Mouse (Mus musculus): ENCODE data around the gene Scmh1. TPM values are rescaled to one million over a fixed set of nuclear protein-coding genes. Genes with fewer than 3 reads are reported as not detected.

Gene Scmh1
- total and polyA plus RNA-seq, 3 experiments = 23.0 to 39.5 (median 33.6) TPM

DNA sequence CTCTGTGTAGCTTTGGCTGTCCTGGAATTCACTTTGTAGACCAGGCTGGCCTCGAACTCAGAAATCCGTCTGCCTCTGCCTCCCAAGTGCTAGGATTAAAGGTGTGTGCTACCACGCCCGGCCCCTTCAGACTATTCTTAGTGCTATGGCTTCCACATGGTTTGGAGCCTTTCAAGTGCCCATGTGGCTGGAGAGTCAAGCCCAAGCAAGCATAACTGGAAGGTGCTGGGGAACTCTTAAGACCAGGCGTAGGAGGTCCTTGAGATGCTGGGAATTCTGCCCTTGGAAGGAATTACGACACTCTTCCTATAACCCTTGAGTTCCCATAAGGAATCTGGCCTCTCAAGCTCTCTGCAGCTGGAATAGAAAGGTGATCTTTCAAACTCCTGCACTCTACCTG lies 151.5 kb downstream of the Scmh1 start:
- DNase-seq = no peak

GRCm38 (mm10) chr4:120565726-120566125 lies 160.6 kb downstream of the Scmh1 start:
- no peak for DNase-seq

GRCm38 (mm10) chr4:120568005-120568404 lies 162.9 kb downstream of the Scmh1 start:
- DNase-seq = peak; percentile 52

DNA sequence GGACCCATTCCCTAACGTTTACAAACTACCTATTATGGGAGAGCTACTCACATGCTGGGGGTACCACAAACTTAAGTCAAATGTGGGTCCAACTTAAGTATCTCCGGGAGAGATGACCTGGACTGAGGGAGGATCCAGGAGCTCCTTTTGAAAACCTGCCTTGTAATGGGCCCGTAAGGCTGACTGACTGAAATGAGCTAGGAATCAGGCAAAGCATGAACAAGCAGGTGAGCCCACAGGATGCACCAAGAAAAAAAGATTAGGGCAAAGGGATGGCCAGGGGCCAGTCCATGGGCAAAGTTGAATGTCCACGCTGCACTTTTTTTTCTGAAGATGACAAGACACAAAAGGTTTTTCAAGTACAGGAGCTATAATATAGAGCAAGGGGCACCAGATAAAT lies 163.9 kb downstream of the Scmh1 start:
- peak; percentile 20 for DNase-seq

- peak; percentile 97 for DNase-seq
Measured at GRCm38 (mm10) chr4:120569486-120570437, 164.7 kb downstream of the Scmh1 start, which contains the start of gene Ctps. Gene Ctps (minus strand): TSS chr4:120570276.

DNA sequence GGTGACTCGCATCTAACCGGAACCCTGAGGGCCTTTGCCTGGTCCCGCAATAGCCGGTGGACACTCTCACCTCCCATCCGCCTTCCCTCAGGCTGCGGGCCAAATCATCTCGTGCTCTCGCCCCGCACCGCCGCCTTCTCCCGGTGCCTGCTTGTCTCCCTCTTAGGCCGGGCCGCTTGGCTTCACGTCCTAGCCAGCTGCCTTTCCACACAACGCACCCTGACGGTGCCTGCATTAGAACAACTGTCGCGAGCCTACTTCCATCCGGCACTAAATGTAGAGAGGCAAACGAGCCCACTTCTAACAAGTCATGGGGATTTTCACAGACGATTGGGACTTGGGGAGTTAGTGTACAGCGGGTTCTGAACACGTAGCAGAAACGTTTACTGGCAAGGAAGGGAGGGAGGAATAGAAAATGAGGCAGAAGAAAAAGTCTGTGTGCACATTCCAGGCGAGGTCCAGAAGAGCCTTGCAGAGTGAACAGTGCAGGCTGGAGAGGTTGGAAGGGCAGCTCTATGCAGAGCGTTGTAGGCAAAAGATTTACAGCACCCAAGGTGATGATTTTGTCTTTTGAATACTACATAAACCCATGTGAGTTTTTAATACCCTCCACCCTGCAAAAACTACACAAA lies 165.5 kb downstream of the Scmh1 start:
- no peak for DNase-seq

GRCm38 (mm10) chr4:120571070-120571464 lies 166.0 kb downstream of the Scmh1 start:
- DNase-seq = no peak

- no peak for DNase-seq
Measured at GRCm38 (mm10) chr4:120571691-120572090, 166.6 kb downstream of the Scmh1 start.

Other genes with a start within 250 kb of the Scmh1 start
- gene Edn2, start 244.1 kb upstream of the Scmh1 start, total RNA-seq (2021) = not detected
- not detected in 2 replicates for gene Edn2, start 244.1 kb upstream of the Scmh1 start, polyA plus RNA-seq (2012; rRNA removed)
- gene Foxo6, start 117.9 kb upstream of the Scmh1 start, total RNA-seq (2021) = 1 to 10 TPM in 1 of 2 experiments, under 1 TPM in 1; 0.58 to 2.8 TPM
- 2.2 and 3.6 TPM in 2 replicates for gene Foxo6, start 117.9 kb upstream of the Scmh1 start, polyA plus RNA-seq (2012; rRNA removed)
- gene Slfnl1, start 127.0 kb downstream of the Scmh1 start, total RNA-seq (2021) = under 1 TPM; 0.14 to 0.17 TPM
- gene Slfnl1, start 127.0 kb downstream of the Scmh1 start, polyA plus RNA-seq (2012; rRNA removed) = 0.06 and 0.07 TPM in 2 replicates
- 10 to 100 TPM; 29.5 to 39.8 TPM for gene Ctps, start 165.0 kb downstream of the Scmh1 start, total RNA-seq (2021)
- 3.3 and 4.4 TPM in 2 replicates for gene Ctps, start 165.0 kb downstream of the Scmh1 start, polyA plus RNA-seq (2012; rRNA removed)
- gene Gm8439, start 183.5 kb downstream of the Scmh1 start, total RNA-seq (2021) = not detected
- not detected in 2 replicates for gene Gm8439, start 183.5 kb downstream of the Scmh1 start, polyA plus RNA-seq (2012; rRNA removed)